Mouse (Mus musculus): Measurements from ENCODE around the gene H2al1k. TPM values are rescaled to one million over a fixed set of nuclear protein-coding genes. Genes with fewer than 3 reads are reported as not detected.
A peak's percentile ranks its signal among the peaks of the same experiment; 100 is the strongest.
"Not testable (repeated sequence)": the region's sequence is repeated elsewhere in the genome, so short reads cannot be mapped to it uniquely, and the experiment has no call there.

H2al1k gene
- not detected in 2 replicates for polyA plus RNA-seq (2012; rRNA removed)

GRCm38 (mm10) chrX:9350327-9350726 lies at the start of gene H2al1k:
H2al1k (plus strand) TSS chrX:9350627.
- not testable (repeated sequence) for DNase-seq (ENCODE audit: low read depth)

GRCm38 (mm10) chrX:9302791-9303190 lies 47.6 kb upstream of the H2al1k start:
- no peak for DNase-seq (ENCODE audit: low read depth)
- no peak for TF ChIP-seq POLR2A (IDR thresholded peaks at IDR 0.05; ENCODE audit: borderline replicate concordance, extremely low read depth, insufficient read depth, insufficient read length, poor library complexity, severe bottlenecking)
- TF ChIP-seq CTCF (IDR thresholded peaks at IDR 0.05; ENCODE audit: borderline replicate concordance, extremely low read depth, insufficient read depth, insufficient read length): no peak

GRCm38 (mm10) chrX:9303455-9303854 lies 47.0 kb upstream of the H2al1k start:
- DNase-seq (ENCODE audit: low read depth): no peak
- TF ChIP-seq CTCF (IDR thresholded peaks at IDR 0.05; ENCODE audit: borderline replicate concordance, extremely low read depth, insufficient read depth, insufficient read length) (no peak), POLR2A (IDR thresholded peaks at IDR 0.05; ENCODE audit: borderline replicate concordance, extremely low read depth, insufficient read depth, insufficient read length, poor library complexity, severe bottlenecking) (no peak)

GRCm38 (mm10) chrX:9316457-9316856 lies 34.0 kb upstream of the H2al1k start:
- DNase-seq (ENCODE audit: low read depth): not testable (repeated sequence)

GRCm38 (mm10) chrX:9327954-9328353 lies 22.5 kb upstream of the H2al1k start:
- DNase-seq (ENCODE audit: low read depth): not testable (repeated sequence)

- DNase-seq (ENCODE audit: low read depth): not testable (repeated sequence)
These were observed 18.0 kb upstream of the H2al1k start for GRCm38 (mm10) chrX:9332366-9332962.

- DNase-seq (ENCODE audit: low read depth): peak; percentile 2
These were observed 17.4 kb upstream of the H2al1k start for GRCm38 (mm10) chrX:9333035-9333434.

GRCm38 (mm10) chrX:9334996-9335395 lies 15.4 kb upstream of the H2al1k start:
- DNase-seq (ENCODE audit: low read depth): not testable (repeated sequence)

GRCm38 (mm10) chrX:9374012-9374411 lies 23.6 kb downstream of the H2al1k start:
- peak; percentile 22 for DNase-seq (ENCODE audit: low read depth)

GRCm38 (mm10) chrX:9375927-9376326 lies 25.5 kb downstream of the H2al1k start:
- DNase-seq (ENCODE audit: low read depth): not testable (repeated sequence)

Other genes starting within 250 kb of the H2al1k start
- gene 4930402K13Rik, start 246.1 kb upstream of the H2al1k start, polyA plus RNA-seq (2012; rRNA removed): not detected in 2 replicates
- gene Lancl3, start 150.7 kb upstream of the H2al1k start, polyA plus RNA-seq (2012; rRNA removed): 1.9 and 2.8 TPM in 2 replicates
- not detected in 2 replicates for gene Gm14862, start 93.7 kb upstream of the H2al1k start, polyA plus RNA-seq (2012; rRNA removed)
- 3.5 and 5.1 TPM in 2 replicates for gene Xk, start 77.9 kb upstream of the H2al1k start, polyA plus RNA-seq (2012; rRNA removed)
- 0.43 and 0.46 TPM in 2 replicates for gene H2al1m, start 66.9 kb upstream of the H2al1k start, polyA plus RNA-seq (2012; rRNA removed)
- gene Cybb, start 137.1 kb downstream of the H2al1k start, polyA plus RNA-seq (2012; rRNA removed): 0.16 and 0.40 TPM in 2 replicates
- not detected in 2 replicates for gene H2al1o, start 221.8 kb downstream of the H2al1k start, polyA plus RNA-seq (2012; rRNA removed)

All from brain, embryonic 14.5 days (tissue).